Mouse (Mus musculus): ENCODE data around the gene Ddx23. TPM values are rescaled to one million over a fixed set of nuclear protein-coding genes. Genes with fewer than 3 reads are reported as not detected.

The Ddx23 gene
- polyA plus RNA-seq, 1 experiment from 2014 or later = 10.3 TPM

- Histone ChIP-seq H3K27ac (replicated peaks) (no peak overlapping the region), H3K36me3 (ENCODE audit: control insufficient read depth, insufficient read depth, low read length) (peaks cover 65% of the 10 kb centered on the region), H3K4me2 (replicated peaks; ENCODE audit: low read depth) (no peak overlapping the region), H3K9ac (ENCODE audit: low read length) (no peak overlapping the region), H3K9me3 (ENCODE audit: control insufficient read depth, low read length) (no peaks in the 10 kb centered on the region), H3K27me3 (ENCODE audit: control insufficient read depth, insufficient read depth, low read length) (no peaks in the 10 kb centered on the region), H3K4me3 (ENCODE audit: low read depth, low read length) (no peak overlapping the region), H3K4me1 (replicated peaks; ENCODE audit: control insufficient read depth, insufficient read depth) (no peaks in the 10 kb centered on the region)
- no peak for DNase-seq (ENCODE audit: low spot score)
- no peak for TF ChIP-seq CTCF (IDR thresholded peaks at IDR 0.05; ENCODE audit: low read depth)
- TF ChIP-seq EP300 (optimal IDR thresholded peaks at IDR 0.05) = no peak
- 81% methylated on average over 10 of the region's 10 CpGs for WGBS
- no peak for ATAC-seq (ENCODE audit: low FRiP score, low TSS enrichment)
Observed at GRCm38 (mm10) chr15:98647308-98647707, 15.4 kb downstream of the Ddx23 start.

- Histone ChIP-seq H3K4me1 (replicated peaks; ENCODE audit: control insufficient read depth, insufficient read depth) (no peaks in the 10 kb centered on the region), H3K4me3 (ENCODE audit: low read depth, low read length) (no peak overlapping the region), H3K9ac (ENCODE audit: low read length) (no peak overlapping the region), H3K36me3 (ENCODE audit: control insufficient read depth, insufficient read depth, low read length) (peaks cover 65% of the 10 kb centered on the region), H3K27ac (replicated peaks) (no peak overlapping the region), H3K4me2 (replicated peaks; ENCODE audit: low read depth) (no peak overlapping the region), H3K9me3 (ENCODE audit: control insufficient read depth, low read length) (no peaks in the 10 kb centered on the region), H3K27me3 (ENCODE audit: control insufficient read depth, insufficient read depth, low read length) (no peaks in the 10 kb centered on the region)
- no peak for TF ChIP-seq EP300 (optimal IDR thresholded peaks at IDR 0.05)
- TF ChIP-seq CTCF (IDR thresholded peaks at IDR 0.05; ENCODE audit: low read depth) = no peak
- ATAC-seq (ENCODE audit: low FRiP score, low TSS enrichment) (no peak), DNase-seq (ENCODE audit: low spot score) (no peak)
- WGBS = 65% methylated on average over 8 of the region's 8 CpGs
Observed at GRCm38 (mm10) chr15:98646737-98647136, 16.0 kb downstream of the Ddx23 start.

- Histone ChIP-seq H3K4me2 (replicated peaks; ENCODE audit: low read depth) (no peak overlapping the region), H3K9me3 (ENCODE audit: control insufficient read depth, low read length) (no peaks in the 10 kb centered on the region), H3K4me1 (replicated peaks; ENCODE audit: control insufficient read depth, insufficient read depth) (no peaks in the 10 kb centered on the region), H3K36me3 (ENCODE audit: control insufficient read depth, insufficient read depth, low read length) (peaks cover 54% of the 10 kb centered on the region), H3K27ac (replicated peaks) (no peak overlapping the region), H3K4me3 (ENCODE audit: low read depth, low read length) (no peak overlapping the region), H3K9ac (ENCODE audit: low read length) (no peak overlapping the region), H3K27me3 (ENCODE audit: control insufficient read depth, insufficient read depth, low read length) (no peaks in the 10 kb centered on the region)
- DNase-seq (ENCODE audit: low spot score) (no peak), ATAC-seq (ENCODE audit: low FRiP score, low TSS enrichment) (peak; percentile 27; the same call in 1 of the 2 replicates)
- no peak for TF ChIP-seq EP300 (optimal IDR thresholded peaks at IDR 0.05)
- TF ChIP-seq CTCF (IDR thresholded peaks at IDR 0.05; ENCODE audit: low read depth) = no peak
- WGBS = 85% methylated on average over 24 of the region's 24 CpGs
Observed at GRCm38 (mm10) chr15:98645057-98646026, 17.4 kb downstream of the Ddx23 start.

- Histone ChIP-seq H3K4me2 (replicated peaks; ENCODE audit: low read depth) (no peak overlapping the region), H3K27ac (replicated peaks) (no peak overlapping the region), H3K4me1 (replicated peaks; ENCODE audit: control insufficient read depth, insufficient read depth) (no peaks in the 10 kb centered on the region), H3K36me3 (ENCODE audit: control insufficient read depth, insufficient read depth, low read length) (peaks cover 45% of the 10 kb centered on the region), H3K9ac (ENCODE audit: low read length) (no peak overlapping the region), H3K4me3 (ENCODE audit: low read depth, low read length) (no peak overlapping the region), H3K27me3 (ENCODE audit: control insufficient read depth, insufficient read depth, low read length) (no peaks in the 10 kb centered on the region), H3K9me3 (ENCODE audit: control insufficient read depth, low read length) (no peaks in the 10 kb centered on the region)
- no peak for ATAC-seq (ENCODE audit: low FRiP score, low TSS enrichment)
- DNase-seq (ENCODE audit: low spot score) = no peak
- WGBS = 88% methylated on average over 12 of the region's 12 CpGs
- TF ChIP-seq CTCF (IDR thresholded peaks at IDR 0.05; ENCODE audit: low read depth) = no peak
- TF ChIP-seq EP300 (optimal IDR thresholded peaks at IDR 0.05) = no peak
Observed at GRCm38 (mm10) chr15:98644406-98644805, 18.3 kb downstream of the Ddx23 start.

GRCm38 (mm10) chr15:98640157-98640556, 22.5 kb downstream of the Ddx23 start:
- Histone ChIP-seq H3K4me1 (replicated peaks; ENCODE audit: control insufficient read depth, insufficient read depth) (no peaks in the 10 kb centered on the region), H3K36me3 (ENCODE audit: control insufficient read depth, insufficient read depth, low read length) (peaks cover 15% of the 10 kb centered on the region), H3K4me2 (replicated peaks; ENCODE audit: low read depth) (no peak overlapping the region), H3K27ac (replicated peaks) (no peak overlapping the region; the same call in 1 of the 2 replicates), H3K4me3 (ENCODE audit: low read depth, low read length) (no peak overlapping the region), H3K9me3 (ENCODE audit: control insufficient read depth, low read length) (no peaks in the 10 kb centered on the region), H3K9ac (ENCODE audit: low read length) (no peak overlapping the region), H3K27me3 (ENCODE audit: control insufficient read depth, insufficient read depth, low read length) (no peaks in the 10 kb centered on the region)
- TF ChIP-seq CTCF (IDR thresholded peaks at IDR 0.05; ENCODE audit: low read depth) (no peak), EP300 (optimal IDR thresholded peaks at IDR 0.05) (no peak)
- ATAC-seq (ENCODE audit: low FRiP score, low TSS enrichment) (peak; percentile 89), DNase-seq (ENCODE audit: low spot score) (peak; percentile 88)
- 38% methylated on average over 8 of the region's 8 CpGs for WGBS

- 0 out of 2 replicates have a peak, but pooled peaks cover 5% of the 10 kb centered on the region for H3K36me3 ChIP-seq (ENCODE audit: control insufficient read depth, insufficient read depth, low read length)
- H3K4me2 ChIP-seq (replicated peaks; ENCODE audit: low read depth) = no peak overlapping the region
- no peaks in the 10 kb centered on the region for H3K9me3 ChIP-seq (ENCODE audit: control insufficient read depth, low read length)
- TF ChIP-seq EP300 (optimal IDR thresholded peaks at IDR 0.05) = no peak
- TF ChIP-seq CTCF (IDR thresholded peaks at IDR 0.05; ENCODE audit: low read depth) = no peak
- H3K4me1 ChIP-seq (replicated peaks; ENCODE audit: control insufficient read depth, insufficient read depth) = no peaks in the 10 kb centered on the region
- no peak overlapping the region for H3K4me3 ChIP-seq (ENCODE audit: low read depth, low read length)
- DNase-seq (ENCODE audit: low spot score) = no peak
- no peak for ATAC-seq (ENCODE audit: low FRiP score, low TSS enrichment)
- no peak overlapping the region for H3K9ac ChIP-seq (ENCODE audit: low read length)
- H3K27ac ChIP-seq (replicated peaks) = no peak overlapping the region
- 54% methylated on average over 3 of the region's 3 CpGs for WGBS
- no peaks in the 10 kb centered on the region for H3K27me3 ChIP-seq (ENCODE audit: control insufficient read depth, insufficient read depth, low read length)
Observed at GRCm38 (mm10) chr15:98637155-98637554, 25.5 kb downstream of the Ddx23 start.
